Mouse (Mus musculus) cerebellum, adult 2 months (tissue): Measurements from ENCODE around the gene Med24.

Experiments
- CTCF ChIP-seq: fragments of 200-500 bp; IDR thresholded peaks from 2 replicates; pipeline ENCODE4 v1.5.1; 2011; ENCODE audit warnings: low read depth, mild to moderate bottlenecking, control low read depth, low read length, moderate library complexity, borderline replicate concordance; ENCODE audit not compliant: insufficient read depth
- POLR2A ChIP-seq: fragments of 200-500 bp; IDR thresholded peaks from 2 replicates; pipeline ENCODE4 v1.6.1; 2011; ENCODE audit warnings: low read length, control low read depth, borderline replicate concordance; ENCODE audit not compliant: insufficient read depth

DNA sequence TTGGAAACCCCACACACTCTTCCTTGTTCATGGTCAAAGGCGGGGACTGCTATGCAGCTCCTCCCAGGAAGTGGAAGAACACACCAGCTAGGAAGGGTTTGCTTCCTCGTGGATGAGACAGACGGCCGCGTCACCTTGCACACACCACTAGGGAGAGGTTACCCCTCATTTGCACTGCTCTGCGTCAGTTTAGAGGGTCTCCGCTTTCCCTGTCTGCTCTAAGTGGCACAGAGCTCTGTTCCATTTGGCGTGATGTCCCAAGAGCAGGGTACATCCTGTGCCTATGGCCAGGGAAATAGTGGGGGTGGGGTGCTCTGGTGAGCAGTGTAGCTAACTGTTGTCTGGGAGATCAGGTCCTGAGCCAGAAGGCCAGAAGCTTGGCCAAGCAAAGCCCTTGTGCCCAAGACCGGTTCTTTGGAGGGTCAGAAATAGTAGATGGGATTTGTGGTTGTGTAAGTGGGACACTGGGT is 25.0 kb upstream of the Med24 start:
- TF ChIP-seq CTCF, result no peak
- TF ChIP-seq POLR2A, result no peak
